Mouse (Mus musculus) kidney, embryonic 15.5 days (tissue): ENCODE results near the gene Clcn7. TPM values are rescaled to one million over a fixed set of nuclear protein-coding genes. Genes with fewer than 3 reads are reported as not detected.

Source experiments
- polyA plus RNA-seq: library from polyadenylated mRNA; unstranded; fragments of >200 nt; fragmentation: Nextera tagmentation; extraction: Ambion mirVana; gene quantifications from 2 replicates; pipeline ENCODE4 v1.2.1, GENCODE M21; 2015

Gene Clcn7
- polyA plus RNA-seq, 1 experiment from 2014 or later: 24.6 TPM

Other genes with a start within 250 kb of the Clcn7 start
- 54.2 and 57.8 TPM in 2 replicates for gene Nubp2, start 247.0 kb upstream of the Clcn7 start, polyA plus RNA-seq
- gene Spsb3, start 246.7 kb upstream of the Clcn7 start, polyA plus RNA-seq: 40.6 and 43.7 TPM in 2 replicates
- gene Eme2, start 238.3 kb upstream of the Clcn7 start, polyA plus RNA-seq: 31.5 and 33.1 TPM in 2 replicates
- gene Mrps34, start 238.3 kb upstream of the Clcn7 start, polyA plus RNA-seq: 94.0 and 105 TPM in 2 replicates
- 77.2 and 80.0 TPM in 2 replicates for gene Nme3, start 236.9 kb upstream of the Clcn7 start, polyA plus RNA-seq
- gene Mapk8ip3, start 196.4 kb upstream of the Clcn7 start, polyA plus RNA-seq: 24.3 and 31.1 TPM in 2 replicates
- 219 and 228 TPM in 2 replicates for gene Jpt2, start 172.7 kb upstream of the Clcn7 start, polyA plus RNA-seq
- gene Cramp1l, start 117.6 kb upstream of the Clcn7 start, polyA plus RNA-seq: 6.6 and 8.1 TPM in 2 replicates
- gene Ift140, start 117.3 kb upstream of the Clcn7 start, polyA plus RNA-seq: 19.2 and 27.6 TPM in 2 replicates
- gene Tmem204, start 49.8 kb upstream of the Clcn7 start, polyA plus RNA-seq: 29.6 and 31.6 TPM in 2 replicates
- gene Telo2, start 17.4 kb upstream of the Clcn7 start, polyA plus RNA-seq: 44.4 and 45.3 TPM in 2 replicates
- 0.16 and 0.24 TPM in 2 replicates for gene Ptx4, start 12.6 kb upstream of the Clcn7 start, polyA plus RNA-seq
- not detected in 2 replicates for gene Ccdc154, start 29.1 kb downstream of the Clcn7 start, polyA plus RNA-seq
- not detected in 2 replicates for gene Gm38655, start 42.1 kb downstream of the Clcn7 start, polyA plus RNA-seq
- 33.0 and 35.0 TPM in 2 replicates for gene BC003965, start 51.2 kb downstream of the Clcn7 start, polyA plus RNA-seq
- gene Unkl, start 55.0 kb downstream of the Clcn7 start, polyA plus RNA-seq: 9.0 and 10.5 TPM in 2 replicates
- 44.4 and 46.4 TPM in 2 replicates for gene Gnptg, start 106.7 kb downstream of the Clcn7 start, polyA plus RNA-seq
- 47.0 and 53.4 TPM in 2 replicates for gene Tsr3, start 106.8 kb downstream of the Clcn7 start, polyA plus RNA-seq
- 1.1 and 3.9 TPM in 2 replicates for gene Baiap3, start 123.0 kb downstream of the Clcn7 start, polyA plus RNA-seq
- 669 and 677 TPM in 2 replicates for gene Ube2i, start 141.2 kb downstream of the Clcn7 start, polyA plus RNA-seq
- 0.40 and 0.55 TPM in 2 replicates for gene Prss34, start 165.0 kb downstream of the Clcn7 start, polyA plus RNA-seq
- gene Prss28, start 175.3 kb downstream of the Clcn7 start, polyA plus RNA-seq: not detected in 2 replicates
- not detected in 2 replicates for gene Prss29, start 185.3 kb downstream of the Clcn7 start, polyA plus RNA-seq
- 0.18 and 0.44 TPM in 2 replicates for gene Tpsab1, start 212.2 kb downstream of the Clcn7 start, polyA plus RNA-seq
- 1.9 and 2.2 TPM in 2 replicates for gene Tpsb2, start 232.9 kb downstream of the Clcn7 start, polyA plus RNA-seq
- gene Tpsg1, start 235.9 kb downstream of the Clcn7 start, polyA plus RNA-seq: 0.47 and 1.5 TPM in 2 replicates